Mouse (Mus musculus) CH12.LX (cell line): ENCODE data around the gene Alkbh2.

Experiments
- BHLHE40 ChIP-seq: IDR thresholded peaks from 2 replicates; pipeline ENCODE4 v1.6.1; 2011; ENCODE audit warnings: mild to moderate bottlenecking, low read depth, low read length, improper control_type of control experiment
- CTCF ChIP-seq, 2 experiments: IDR thresholded peaks in 1 of 2; conservative IDR thresholded peaks in 1 of 2; 2 replicates each; pipeline ENCODE4 v1.5.1; 2011 to 2012; ENCODE audit warnings: low read depth in 2 of 2, low read length in 2 of 2, improper control_type of control experiment in 1 of 2, inconsistent platforms in 1 of 2, mild to moderate bottlenecking in 1 of 2, moderate library complexity in 1 of 2
- ELF1 ChIP-seq: IDR thresholded peaks from 2 replicates; pipeline ENCODE4 v1.6.1; 2014; ENCODE audit warnings: low read depth, mild to moderate bottlenecking, inconsistent platforms, low read length, improper control_type of control experiment
- GABPA ChIP-seq: IDR thresholded peaks from 2 replicates; pipeline ENCODE4 v1.6.1; 2012; ENCODE audit warnings: low read depth, low read length, improper control_type of control experiment, inconsistent platforms; ENCODE audit not compliant: insufficient replicate concordance
- IRF4 ChIP-seq: IDR thresholded peaks from 2 replicates; pipeline ENCODE4 v1.6.1; 2014; ENCODE audit warnings: low read depth, mild to moderate bottlenecking, inconsistent platforms, low read length, improper control_type of control experiment
- MEF2A ChIP-seq: IDR thresholded peaks from 2 replicates; pipeline ENCODE4 v1.6.1; 2014; ENCODE audit warnings: low read depth, mild to moderate bottlenecking, inconsistent platforms, low read length, improper control_type of control experiment, borderline replicate concordance
- MYC ChIP-seq: IDR thresholded peaks from 2 replicates; pipeline ENCODE4 v1.6.1; 2011; ENCODE audit warnings: low read depth, mild to moderate bottlenecking, improper control_type of control experiment, low read length
- UBTF ChIP-seq: IDR thresholded peaks from 2 replicates; pipeline ENCODE4 v1.6.1; 2012; ENCODE audit warnings: low read depth, mild to moderate bottlenecking, inconsistent platforms, low read length, improper control_type of control experiment, moderate library complexity

DNA sequence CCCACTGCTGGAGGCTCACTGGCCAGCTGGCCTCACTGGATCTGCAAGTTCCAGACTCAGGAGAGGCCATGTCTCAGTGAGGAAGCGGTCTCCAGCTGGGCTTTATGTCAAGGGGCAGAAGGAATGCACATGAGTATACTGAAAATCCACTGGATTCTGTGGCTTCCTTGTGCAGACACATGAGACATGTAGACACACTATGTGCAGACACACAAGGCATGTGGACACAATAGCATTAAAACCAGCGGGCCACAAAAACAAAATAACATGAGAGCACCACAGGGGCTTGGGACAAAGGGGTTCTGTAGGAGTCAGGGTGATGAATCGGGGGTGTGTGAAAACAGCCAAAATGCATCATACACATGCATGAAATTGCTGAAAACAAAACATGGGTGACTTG, 2.0 kb downstream of the Alkbh2 start:
- TF ChIP-seq ELF1 (no peak), MYC (no peak), MEF2A (no peak), IRF4 (no peak), BHLHE40 (no peak), GABPA (no peak), CTCF (conservative IDR thresholded peaks at IDR 0.05 in 1 of 2, IDR thresholded peaks at IDR 0.05 in 1 of 2; ENCODE audit: low read depth in 2 of 2, low read length in 2 of 2) (no peak), UBTF (no peak)
